Mouse (Mus musculus) heart, embryonic 16.5 days (tissue): ENCODE measurements around the gene Apobec1. TPM values are rescaled to one million over a fixed set of nuclear protein-coding genes. Genes with fewer than 3 reads are reported as not detected.

ENCODE experiments used
- ATAC-seq: fragments of 200-750 bp; cut with Nextera tagmentation; replicated peaks from 2 replicates; pipeline ENCODE4 v1.8.0; 2017; ENCODE audit warnings: moderate number of reproducible peaks; ENCODE audit not compliant: insufficient read depth, low FRiP score; ENCODE audit errors: extremely low read depth
- H3K27ac ChIP-seq: fragments of 300-500 bp; sonication (generic); 2 replicates; pipeline ENCODE4 v1.5.1; 2014; ENCODE audit warnings: mild to moderate bottlenecking, low read length, control low read depth, moderate library complexity
- H3K27me3 ChIP-seq: fragments of 300-500 bp; sonication (generic); 2 replicates; pipeline ENCODE4 v1.6.1; 2014; ENCODE audit warnings: low read length, mixed read lengths; ENCODE audit not compliant: control insufficient read depth, insufficient read depth
- H3K36me3 ChIP-seq: fragments of 300-500 bp; sonication (generic); 2 replicates; pipeline ENCODE4 v1.6.1; 2014; ENCODE audit not compliant: control insufficient read depth, insufficient read depth
- H3K4me1 ChIP-seq: fragments of 300-500 bp; sonication (generic); 2 replicates; pipeline ENCODE4 v1.6.1; 2014; ENCODE audit warnings: low read length, mixed read lengths; ENCODE audit not compliant: control insufficient read depth, insufficient read depth
- H3K4me2 ChIP-seq: fragments of 300-500 bp; sonication (generic); 2 replicates; pipeline ENCODE4 v1.6.1; 2014; ENCODE audit warnings: low read depth, mild to moderate bottlenecking, control low read depth, low read length
- H3K4me3 ChIP-seq: fragments of 300-500 bp; sonication (generic); 2 replicates; pipeline ENCODE4 v1.5.1; 2014; ENCODE audit warnings: mild to moderate bottlenecking, control low read depth, low read length
- H3K9ac ChIP-seq: fragments of 300-500 bp; sonication (generic); 2 replicates; pipeline ENCODE4 v1.6.1; 2014; ENCODE audit warnings: low read length, control low read depth
- H3K9me3 ChIP-seq: fragments of 300-500 bp; sonication (generic); replicated peaks from 2 replicates; pipeline ENCODE4 v1.6.1; 2016; ENCODE audit warnings: low read length; ENCODE audit not compliant: control insufficient read depth
- WGBS: fragments of 180-500 bp; shearing (Covaris S2); extraction: QIAGEN DNeasy Blood & Tissue Kit; methylation state at CpG from one replicate; pipeline ENCODE4 v1.1.7; 2014; 5-methylcytosine and 5-hydroxymethylcytosine counted together
- polyA plus RNA-seq: library from polyadenylated mRNA; unstranded; fragments of >200 nt; fragmentation: Nextera tagmentation; extraction: Ambion mirVana; gene quantifications from 2 replicates; pipeline ENCODE4 v1.2.1, GENCODE M21; 2015

Gene Apobec1
- polyA plus RNA-seq, 1 experiment from 2014 or later, result 5.0 TPM

GRCm38 (mm10) chr6:122626110-122626509, 23.9 kb upstream of the Apobec1 start, which contains the start of gene Dppa3:
TSS of gene Dppa3 (plus strand) at chr6:122626410.
- H3K9me3 ChIP-seq, result no peaks in the 10 kb centered on the region
- no peak within 1 kb of the TSS for H3K27ac ChIP-seq
- peak within 1 kb of the TSS; percentile 64 for H3K4me2 ChIP-seq
- H3K9ac ChIP-seq, result no peak within 1 kb of the TSS
- ATAC-seq, result no peak
- peak within 1 kb of the TSS; percentile 40 for H3K4me3 ChIP-seq
- no peaks in the 10 kb centered on the region for H3K4me1 ChIP-seq
- no peaks in the 10 kb centered on the region for H3K36me3 ChIP-seq
- 81% methylated on average over 8 of the region's 8 CpGs for WGBS
- no peaks in the 10 kb centered on the region for H3K27me3 ChIP-seq

GRCm38 (mm10) chr6:122625156-122625555, 22.9 kb upstream of the Apobec1 start:
- no peak overlapping the region for H3K9ac ChIP-seq
- no peak overlapping the region for H3K4me2 ChIP-seq
- H3K9me3 ChIP-seq, result no peaks in the 10 kb centered on the region
- ATAC-seq, result no peak
- no peaks in the 10 kb centered on the region for H3K36me3 ChIP-seq
- H3K4me1 ChIP-seq, result no peaks in the 10 kb centered on the region
- no peak overlapping the region for H3K4me3 ChIP-seq
- 69% methylated on average over 4 of the region's 4 CpGs for WGBS
- no peak overlapping the region for H3K27ac ChIP-seq
- no peaks in the 10 kb centered on the region for H3K27me3 ChIP-seq

- no peak for ATAC-seq
- H3K4me3 ChIP-seq, result no peak overlapping the region
- H3K36me3 ChIP-seq, result no peaks in the 10 kb centered on the region
- no peaks in the 10 kb centered on the region for H3K4me1 ChIP-seq
- H3K4me2 ChIP-seq, result no peak overlapping the region
- WGBS, result 49% methylated on average over 5 of the region's 5 CpGs
- no peak overlapping the region for H3K27ac ChIP-seq
- no peaks in the 10 kb centered on the region for H3K27me3 ChIP-seq
- H3K9me3 ChIP-seq, result no peaks in the 10 kb centered on the region
- H3K9ac ChIP-seq, result no peak overlapping the region
Observed at GRCm38 (mm10) chr6:122624480-122624879, 22.2 kb upstream of the Apobec1 start.

GRCm38 (mm10) chr6:122621066-122621465, 18.8 kb upstream of the Apobec1 start:
- Histone ChIP-seq H3K27me3 (no peaks in the 10 kb centered on the region), H3K9me3 (no peaks in the 10 kb centered on the region), H3K4me1 (no peaks in the 10 kb centered on the region), H3K9ac (no peak overlapping the region), H3K36me3 (no peaks in the 10 kb centered on the region), H3K27ac (no peak overlapping the region), H3K4me3 (no peak overlapping the region), H3K4me2 (no peak overlapping the region)
- WGBS, result 93% methylated on average over 6 of the region's 6 CpGs
- ATAC-seq, result no peak

GRCm38 (mm10) chr6:122616022-122616421, 13.8 kb upstream of the Apobec1 start:
- 59% methylated on average over 3 of the region's 3 CpGs for WGBS
- H3K27me3 ChIP-seq, result no peaks in the 10 kb centered on the region
- H3K36me3 ChIP-seq, result no peaks in the 10 kb centered on the region
- no peak for ATAC-seq
- H3K9ac ChIP-seq, result no peak overlapping the region
- no peak overlapping the region for H3K4me2 ChIP-seq
- H3K4me1 ChIP-seq, result no peaks in the 10 kb centered on the region
- no peak overlapping the region for H3K27ac ChIP-seq
- H3K9me3 ChIP-seq, result no peaks in the 10 kb centered on the region
- no peak overlapping the region for H3K4me3 ChIP-seq

- WGBS, result 53% methylated on average over 2 of the region's 2 CpGs
- H3K27me3 ChIP-seq, result no peaks in the 10 kb centered on the region
- no peak overlapping the region for H3K4me3 ChIP-seq
- no peak overlapping the region for H3K27ac ChIP-seq
- no peaks in the 10 kb centered on the region for H3K36me3 ChIP-seq
- H3K4me1 ChIP-seq, result peaks cover 3% of the 10 kb centered on the region; the same call in 1 of the 2 replicates
- no peak for ATAC-seq
- no peak overlapping the region for H3K9ac ChIP-seq
- no peaks in the 10 kb centered on the region for H3K9me3 ChIP-seq
- no peak overlapping the region for H3K4me2 ChIP-seq
Observed at GRCm38 (mm10) chr6:122614047-122614446, 11.8 kb upstream of the Apobec1 start.

GRCm38 (mm10) chr6:122612426-122612825, 10.2 kb upstream of the Apobec1 start:
- H3K36me3 ChIP-seq, result no peaks in the 10 kb centered on the region
- H3K27ac ChIP-seq, result no peak overlapping the region
- H3K9ac ChIP-seq, result no peak overlapping the region
- H3K4me2 ChIP-seq, result no peak overlapping the region
- no peak for ATAC-seq
- no peak overlapping the region for H3K4me3 ChIP-seq
- 70% methylated on average over 4 of the region's 4 CpGs for WGBS
- peaks cover 3% of the 10 kb centered on the region; the same call in 1 of the 2 replicates for H3K4me1 ChIP-seq
- no peaks in the 10 kb centered on the region for H3K9me3 ChIP-seq
- H3K27me3 ChIP-seq, result no peaks in the 10 kb centered on the region

- Histone ChIP-seq H3K4me1 (peaks cover 3% of the 10 kb centered on the region; the same call in 1 of the 2 replicates), H3K9ac (no peak within 1 kb of the TSS), H3K27ac (no peak within 1 kb of the TSS), H3K27me3 (no peaks in the 10 kb centered on the region), H3K36me3 (no peaks in the 10 kb centered on the region), H3K4me3 (peak within 1 kb of the TSS; percentile 4; the same call in 1 of the 2 replicates), H3K9me3 (no peaks in the 10 kb centered on the region), H3K4me2 (peak within 1 kb of the TSS; percentile 44; the same call in 1 of the 2 replicates)
- no peak for ATAC-seq
- 23% methylated on average over 14 of the region's 14 CpGs for WGBS
Observed at GRCm38 (mm10) chr6:122609771-122610170, 7.5 kb upstream of the Apobec1 start, which contains the start of gene Gdf3. TSS of gene Gdf3 (minus strand) at chr6:122610087.

GRCm38 (mm10) chr6:122609377-122609728, 7.1 kb upstream of the Apobec1 start:
- Histone ChIP-seq H3K9me3 (no peaks in the 10 kb centered on the region), H3K4me3 (no peak overlapping the region; the same call in 1 of the 2 replicates), H3K27me3 (no peaks in the 10 kb centered on the region), H3K9ac (no peak overlapping the region), H3K4me2 (peak overlapping the region; percentile 44; the same call in 1 of the 2 replicates), H3K27ac (no peak overlapping the region), H3K4me1 (peaks cover 3% of the 10 kb centered on the region; the same call in 1 of the 2 replicates), H3K36me3 (no peaks in the 10 kb centered on the region)
- 33% methylated on average over 9 of the region's 9 CpGs for WGBS
- ATAC-seq, result no peak
